Mouse (Mus musculus): ENCODE measurements around the gene Faim2.

- TF ChIP-seq CTCF (IDR thresholded peaks at IDR 0.05; ENCODE audit: low read depth): no peak
- TF ChIP-seq EP300 (optimal IDR thresholded peaks at IDR 0.05): no peak
Observed at GRCm38 (mm10) chr15:99505324-99506095, 22.5 kb downstream of the Faim2 start.
